Mouse (Mus musculus) urinary bladder, postnatal 4 days (tissue): ENCODE measurements around the gene Prkcq.

ENCODE experiments used
- DNase-seq, 2 experiments: peaks; one replicate each; pipeline ENCODE4 v3.0.0; 2021 to 2022; ENCODE audit warnings: low spot score in 2 of 2

Gene Prkcq

DNA sequence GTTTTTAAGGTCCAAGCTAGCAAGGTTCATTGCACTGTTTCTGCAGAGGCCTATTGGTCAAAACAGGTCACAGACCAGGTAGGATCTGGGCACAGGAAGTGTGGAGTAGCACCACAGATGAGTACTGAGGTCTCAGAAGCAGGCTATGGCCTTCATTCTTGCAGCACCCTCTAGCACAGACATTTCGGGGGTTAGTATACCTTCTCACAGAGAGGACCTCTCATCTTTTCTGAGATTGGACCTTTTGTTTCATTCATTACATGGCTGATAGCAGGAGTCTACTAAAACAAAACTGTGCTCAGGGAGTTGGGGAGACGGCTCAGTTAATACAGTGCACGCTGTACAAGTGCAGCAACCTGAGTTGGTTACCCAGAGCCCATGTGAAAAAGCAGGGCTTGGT lies 14.7 kb downstream of the Prkcq start:
- DNase-seq = no peak

DNA sequence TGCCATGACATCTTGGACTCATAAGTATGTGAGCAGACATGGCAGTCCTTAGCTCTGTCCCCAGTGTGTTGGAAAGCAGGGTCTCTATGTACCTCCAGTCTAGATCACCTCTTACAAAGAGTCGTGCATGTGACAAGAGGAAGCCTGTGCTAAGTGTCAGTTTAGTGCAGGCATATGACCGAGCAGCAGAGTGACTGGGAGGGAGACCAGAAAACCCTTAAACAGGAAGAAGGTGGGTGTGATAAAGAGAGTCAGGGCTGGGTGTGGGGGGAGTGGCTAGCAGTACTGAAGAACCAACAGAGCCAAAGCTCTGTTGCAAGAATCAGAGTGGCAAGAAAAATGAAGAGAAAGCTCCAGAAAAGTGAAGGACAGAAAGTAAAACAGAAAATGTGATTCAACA lies 15.3 kb downstream of the Prkcq start:
- no peak for DNase-seq

DNA sequence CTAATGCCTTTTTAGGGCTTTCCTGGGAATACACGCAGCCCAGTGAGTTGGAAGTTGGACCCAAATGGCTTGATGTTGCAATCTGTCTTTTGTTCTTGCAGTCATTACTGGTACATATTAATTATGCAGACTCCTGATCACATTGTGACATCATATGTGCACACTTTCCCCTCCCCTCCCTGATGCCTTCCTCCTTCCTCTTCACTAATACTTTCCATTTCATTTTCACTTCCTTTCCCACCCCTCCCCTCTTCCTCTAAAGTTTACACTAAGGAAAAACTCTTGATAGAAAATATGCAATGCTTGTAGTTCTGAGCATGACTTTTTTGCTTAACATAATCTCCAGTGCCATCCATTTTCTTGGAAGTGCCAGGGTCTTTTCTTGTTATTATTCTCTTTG lies 16.4 kb downstream of the Prkcq start:
- DNase-seq = no peak

DNA sequence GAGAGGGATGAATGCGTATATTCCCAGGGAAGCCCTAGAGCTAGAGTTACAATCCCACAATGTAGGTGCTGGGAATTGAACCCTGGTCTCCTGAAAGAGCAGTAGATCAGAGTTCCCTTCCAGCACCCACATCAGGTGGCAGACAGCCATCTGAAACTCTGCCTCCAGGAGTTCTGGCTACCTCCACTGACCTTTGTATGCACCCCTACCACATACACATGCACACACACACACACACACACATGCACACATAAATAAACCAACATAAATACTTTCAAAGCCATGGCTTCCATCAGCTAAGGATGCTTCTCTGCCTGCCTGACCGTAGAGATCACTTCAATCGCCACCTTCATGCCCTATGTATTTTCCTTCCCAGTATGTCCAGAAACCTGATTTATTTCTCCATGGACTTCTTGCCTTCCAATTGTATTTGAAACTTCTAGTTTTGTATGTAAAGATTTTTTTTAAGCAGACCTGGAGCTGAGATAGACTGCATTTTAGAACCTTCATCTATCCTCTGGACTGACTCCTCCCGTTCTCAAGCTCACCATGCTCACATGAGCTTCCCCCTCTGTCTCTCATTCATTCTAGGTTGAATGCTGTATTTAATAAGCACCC lies 17.4 kb downstream of the Prkcq start:
- no peak for DNase-seq

DNA sequence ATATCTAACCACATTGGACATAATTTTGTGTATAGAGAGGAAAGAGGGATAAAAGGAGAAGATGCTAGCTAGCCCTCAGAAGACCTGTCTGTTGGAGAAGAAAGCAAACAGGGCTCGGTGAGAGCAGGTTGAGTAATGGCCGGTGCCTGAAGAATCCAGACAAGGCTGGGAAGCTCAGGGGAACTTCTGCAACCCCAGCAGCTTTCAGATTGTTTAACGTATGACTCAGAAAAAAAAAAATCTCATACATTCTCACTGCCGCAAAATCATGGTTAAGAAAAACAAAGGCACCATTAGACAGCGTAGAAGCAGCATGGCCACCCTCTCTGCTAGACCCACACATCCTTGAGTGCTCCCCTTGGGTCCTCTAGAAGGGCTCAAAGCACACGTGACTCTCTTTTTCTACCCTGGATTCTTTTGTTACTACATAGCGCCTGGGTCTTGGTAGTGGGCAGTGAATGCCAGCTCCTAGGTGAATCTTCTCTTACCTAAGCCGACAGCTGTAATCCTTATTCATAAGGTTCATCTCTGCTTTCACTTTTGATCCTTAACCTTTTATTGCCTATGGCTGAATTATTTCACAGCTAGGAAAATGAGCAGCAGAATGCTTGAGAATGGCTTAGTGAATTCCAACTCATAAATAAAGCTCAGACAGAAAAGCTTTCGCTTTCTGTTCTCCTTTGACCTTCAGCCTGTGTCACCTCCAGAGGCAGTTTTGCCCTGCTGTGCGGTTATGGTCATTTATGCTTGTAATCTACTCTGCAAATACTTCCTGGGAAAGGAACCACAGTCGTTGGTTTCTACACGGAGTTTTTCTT lies 20.6 kb downstream of the Prkcq start:
- DNase-seq = no peak

DNA sequence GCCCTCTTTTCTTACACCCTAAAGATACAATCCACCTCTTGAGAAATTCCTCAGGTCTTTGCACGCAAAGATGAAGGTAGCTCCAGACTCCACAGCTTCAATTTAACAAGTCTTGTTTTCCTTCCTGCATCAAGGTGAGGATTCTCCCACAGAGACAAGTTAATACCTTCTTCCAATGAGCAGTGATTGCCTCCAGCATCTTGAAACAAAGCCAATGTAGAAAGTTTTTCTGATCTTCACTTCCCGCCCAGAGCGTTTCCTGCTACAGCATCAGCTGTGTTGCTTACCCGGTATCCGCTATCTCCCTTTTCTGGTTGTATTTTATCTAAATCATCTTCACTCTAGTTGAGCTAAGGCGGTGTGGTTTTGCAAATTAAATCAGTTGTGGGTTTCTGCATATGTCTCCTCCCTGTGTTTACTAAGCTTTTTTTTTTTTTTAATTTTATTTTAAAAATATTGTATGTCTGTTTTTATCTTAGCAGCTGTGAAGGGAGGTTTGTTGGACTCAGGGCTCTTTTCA lies 21.3 kb downstream of the Prkcq start:
- no peak for DNase-seq

DNA sequence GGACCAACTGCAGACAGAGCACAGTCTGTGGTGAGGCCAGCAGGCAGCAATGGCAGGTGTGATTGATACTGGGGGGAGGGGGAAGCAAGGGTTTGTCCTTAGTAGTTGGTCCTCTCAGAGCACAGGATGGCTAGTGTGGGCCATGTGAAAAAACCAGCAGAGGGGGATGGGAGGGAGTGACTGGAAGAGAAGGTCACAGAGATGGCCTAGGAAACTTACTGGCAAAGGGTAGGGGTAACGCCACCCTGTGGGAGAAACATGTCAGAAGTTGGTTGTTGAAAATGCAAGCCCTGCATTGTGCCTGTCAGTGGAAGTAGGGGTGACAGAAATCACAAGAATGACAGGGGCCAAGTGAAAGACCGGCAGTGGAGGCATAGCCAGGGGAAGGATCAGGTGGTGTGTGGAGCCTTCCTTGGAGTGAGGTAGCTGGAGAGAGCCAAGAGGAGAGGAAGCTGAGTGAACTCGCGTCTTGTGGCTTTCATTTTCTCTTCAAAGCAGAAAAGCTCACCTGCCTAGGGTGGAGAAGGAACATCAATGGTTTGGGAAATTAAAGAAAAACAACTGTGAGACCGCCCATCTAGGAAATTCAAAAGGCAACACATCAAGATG lies 22.9 kb downstream of the Prkcq start:
- DNase-seq = no peak

DNA sequence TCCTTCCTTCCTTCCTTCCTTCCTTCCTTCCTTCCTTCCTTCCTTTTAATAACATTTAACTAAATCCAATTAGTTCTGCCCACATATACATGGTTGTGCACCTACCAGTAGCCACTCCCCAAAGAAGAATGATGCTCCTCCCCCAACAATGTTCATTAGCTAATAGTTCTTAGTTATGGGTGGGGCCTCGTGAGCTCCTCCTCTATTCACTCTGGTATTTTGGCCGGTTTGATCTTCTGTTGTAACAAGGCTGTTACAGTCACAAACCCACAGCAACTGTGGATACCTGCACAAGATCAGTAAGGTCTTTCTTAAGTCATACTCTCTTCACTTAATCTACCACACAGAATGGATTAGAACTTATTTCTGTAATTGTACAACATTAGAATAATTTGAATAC lies 24.2 kb downstream of the Prkcq start:
- DNase-seq = no peak

DNA sequence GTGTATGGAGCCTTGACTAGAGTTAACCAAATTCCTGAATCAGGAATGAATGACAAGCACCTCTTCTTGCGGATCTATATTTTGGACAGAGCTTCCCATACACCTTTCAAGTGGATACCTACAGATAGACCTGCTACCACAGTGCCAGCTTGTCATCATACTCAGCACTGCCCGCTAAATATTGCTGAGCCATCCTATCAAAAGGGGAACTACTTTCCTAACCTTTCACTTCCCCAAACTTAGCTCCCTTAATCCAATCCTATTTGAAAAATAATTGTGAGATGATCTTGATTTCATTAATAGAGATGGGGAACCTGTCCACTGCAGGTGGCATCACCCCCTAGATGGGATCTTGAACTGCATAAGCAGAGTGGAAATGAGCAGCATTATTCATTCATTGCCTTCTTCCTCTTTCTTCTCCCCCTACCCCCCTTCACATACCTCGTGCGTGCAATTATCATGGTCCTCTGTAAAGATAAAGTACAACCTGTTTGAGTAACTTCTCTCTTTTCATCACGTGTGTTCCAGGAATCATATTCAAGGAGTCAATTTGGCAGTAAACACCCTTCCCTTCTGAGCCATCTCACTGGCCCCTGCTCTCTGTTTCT lies 25.1 kb downstream of the Prkcq start:
- DNase-seq = no peak

DNA sequence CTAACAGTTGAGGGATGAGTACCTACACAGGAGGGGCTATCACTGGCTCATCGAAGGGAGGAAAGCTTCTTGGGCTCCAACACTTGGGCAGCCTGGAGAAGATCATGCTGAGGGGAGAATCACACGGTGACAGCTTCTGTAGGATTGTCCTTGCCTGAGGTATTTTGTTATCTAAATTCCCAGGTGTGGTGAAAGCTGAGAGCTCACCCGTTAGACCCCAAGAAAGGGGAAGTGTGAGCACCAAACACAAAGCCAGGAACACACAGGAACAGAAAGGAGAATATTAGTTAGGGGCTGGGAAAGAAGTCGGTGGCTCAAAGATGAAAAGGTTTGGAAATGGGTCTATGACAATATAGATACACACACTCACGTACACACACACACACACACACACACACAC lies 27.7 kb downstream of the Prkcq start:
- DNase-seq = no peak

DNA sequence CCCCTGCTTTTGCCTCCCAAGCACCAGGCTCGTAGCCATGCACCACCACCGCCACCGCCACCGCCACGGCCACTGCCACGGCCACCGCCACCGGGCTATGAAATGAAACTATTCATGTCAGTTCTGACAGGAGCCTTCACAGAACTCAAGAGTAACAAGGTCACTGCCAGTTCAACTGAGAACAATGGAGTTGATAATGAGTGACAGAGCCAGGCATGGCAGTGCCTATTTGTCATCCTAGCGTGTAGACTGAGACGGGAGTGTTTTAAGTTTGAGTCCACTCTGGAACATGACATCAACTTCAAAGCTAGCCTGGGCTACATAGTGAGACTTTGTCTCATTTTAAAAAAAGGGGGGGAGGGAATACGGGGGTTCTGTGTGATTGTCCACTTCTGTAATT lies 30.9 kb downstream of the Prkcq start:
- DNase-seq = no peak

DNA sequence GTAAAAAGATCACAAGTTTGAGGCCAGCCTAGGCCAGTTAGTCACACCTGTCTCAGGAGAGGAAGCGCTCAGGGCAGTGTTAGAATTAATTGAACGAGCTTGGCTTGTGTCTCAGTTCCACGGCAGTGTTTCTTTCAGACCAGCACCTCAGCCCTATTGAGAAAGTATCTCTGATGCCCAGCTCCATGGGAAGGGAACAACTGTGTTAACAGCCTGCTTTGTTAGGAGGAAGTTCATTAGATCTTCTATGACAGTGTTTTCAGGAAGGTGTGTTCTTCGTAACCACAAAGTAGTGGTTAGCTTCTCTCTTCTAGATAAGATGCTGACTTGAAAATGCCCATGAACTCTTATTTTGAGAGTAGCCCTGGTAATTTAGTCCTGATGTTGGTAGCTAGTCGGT lies 31.4 kb downstream of the Prkcq start:
- DNase-seq = no peak

DNA sequence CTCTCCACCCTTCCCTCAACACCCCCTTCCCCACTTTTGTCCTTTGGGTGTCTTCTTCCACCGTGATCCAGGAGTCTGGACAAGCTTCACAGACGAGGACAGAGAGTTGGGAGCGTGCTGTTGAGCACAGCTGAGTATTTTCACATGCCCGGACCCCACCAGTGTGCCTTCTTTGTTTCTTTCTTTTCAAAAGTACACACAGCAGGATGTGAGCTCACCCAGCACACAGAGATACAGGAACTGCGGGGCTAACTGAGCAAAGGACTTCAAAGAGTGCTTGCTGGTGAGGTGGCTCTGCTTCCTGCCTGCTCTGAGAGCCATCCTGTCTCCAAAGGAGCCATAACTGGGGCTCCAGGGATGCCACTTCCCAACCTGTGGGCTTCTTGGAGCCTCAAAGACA lies 32.3 kb downstream of the Prkcq start:
- DNase-seq = no peak

DNA sequence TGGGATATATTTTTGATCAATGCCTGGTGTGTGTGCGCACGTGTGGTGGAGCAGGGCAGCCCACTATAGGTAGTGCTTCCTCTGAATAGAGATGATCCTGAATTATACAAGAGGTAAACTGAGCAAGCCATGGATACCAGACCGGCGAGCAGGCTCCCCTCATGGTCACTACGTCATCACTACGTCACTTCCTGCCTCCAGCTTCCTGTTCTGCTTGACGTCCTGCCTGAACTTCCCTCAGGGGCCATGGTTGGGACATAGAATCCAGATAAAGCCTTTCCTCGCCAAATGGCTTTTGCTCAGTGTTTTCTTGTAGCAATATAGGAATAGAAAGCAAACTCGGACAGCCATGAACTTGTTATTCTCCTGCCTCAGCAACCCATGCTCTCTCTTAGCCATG lies 33.1 kb downstream of the Prkcq start:
- DNase-seq = no peak

DNA sequence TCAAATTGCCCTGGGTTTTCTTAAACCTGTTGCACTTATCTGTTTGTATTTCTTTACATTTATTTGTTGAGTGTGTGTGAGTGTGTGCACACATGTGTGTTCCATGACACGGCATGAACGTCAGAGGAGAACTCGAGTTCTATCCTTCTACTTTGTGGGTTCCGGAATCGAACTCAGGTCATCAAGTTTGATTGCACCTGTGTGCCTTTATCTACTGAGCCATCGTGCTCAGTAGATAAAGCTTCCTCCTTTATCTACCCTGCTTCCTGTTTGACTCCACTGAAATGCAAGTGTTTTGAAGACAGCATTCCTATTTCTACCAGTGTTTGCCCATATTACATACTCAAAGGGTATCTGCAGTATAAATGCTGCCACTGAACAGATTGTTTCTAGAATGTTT lies 33.8 kb downstream of the Prkcq start:
- DNase-seq = no peak

DNA sequence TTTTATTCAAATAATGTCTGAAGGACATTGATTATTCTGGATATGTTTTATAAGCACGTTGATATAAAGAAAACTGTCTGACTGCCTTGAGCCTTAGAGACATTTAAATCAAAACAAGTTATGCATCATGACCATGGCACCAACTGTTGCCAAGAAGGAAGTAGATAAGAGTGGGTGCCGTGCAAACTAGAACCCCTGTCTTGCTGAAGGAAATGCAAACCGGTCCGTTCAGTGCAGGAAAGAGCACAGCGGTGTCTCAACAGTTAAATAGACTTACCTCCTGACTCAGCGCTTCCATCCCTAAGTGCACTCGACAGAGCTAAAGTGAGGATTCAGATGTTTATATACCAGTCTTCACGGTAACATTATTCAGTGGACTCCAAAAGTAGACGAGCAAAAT lies 36.4 kb downstream of the Prkcq start:
- DNase-seq = no peak

DNA sequence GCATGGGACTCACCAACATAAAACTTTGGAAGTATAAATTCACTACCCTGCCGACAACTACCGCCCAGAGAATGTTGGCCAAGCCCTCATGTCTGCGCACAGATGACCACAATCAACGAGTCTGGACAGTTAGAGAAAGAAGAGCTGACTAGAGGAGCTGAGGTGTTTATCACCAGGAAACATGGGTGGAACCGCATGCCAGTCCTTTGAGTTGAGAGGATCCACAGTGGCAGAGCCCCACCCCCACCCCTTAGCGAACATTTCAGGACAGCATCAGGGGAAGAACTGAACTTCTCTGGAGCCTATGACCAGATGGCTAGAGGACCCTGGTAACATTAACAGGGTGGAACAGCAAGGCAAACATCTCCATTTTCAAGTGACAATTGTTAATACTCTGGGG lies 37.4 kb downstream of the Prkcq start:
- no peak for DNase-seq

DNA sequence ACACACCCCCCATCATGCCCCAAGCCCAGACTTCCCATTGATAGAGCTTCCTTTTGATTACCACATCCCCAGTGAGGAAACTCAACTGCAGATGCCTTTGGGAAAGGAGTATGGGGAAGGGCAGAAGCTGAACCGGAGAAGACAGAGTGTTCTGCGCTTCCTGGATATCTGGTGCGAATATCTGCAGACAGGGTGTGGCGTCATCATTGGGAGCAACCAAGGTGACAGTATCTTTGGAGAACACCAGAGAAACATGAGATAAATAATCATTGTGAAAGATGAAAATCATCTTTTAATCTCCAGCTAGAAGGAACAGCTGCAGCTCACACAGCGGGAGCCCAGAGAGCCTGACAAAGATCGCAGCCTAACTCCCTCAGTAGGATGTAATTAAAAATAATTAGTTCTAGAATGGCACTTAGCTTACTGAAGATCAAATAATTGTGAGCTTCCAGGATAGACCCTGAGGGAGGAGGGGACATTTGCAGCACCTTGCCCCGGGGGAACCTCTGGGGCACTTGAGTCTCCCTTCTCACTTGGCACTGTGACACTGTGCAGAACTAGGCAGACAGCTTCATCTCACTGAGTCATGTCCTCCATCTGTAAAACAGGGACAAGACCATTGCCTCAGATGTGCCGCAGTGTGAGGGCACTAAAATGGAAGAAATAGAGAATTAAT lies 38.5 kb downstream of the Prkcq start:
- DNase-seq = no peak

DNA sequence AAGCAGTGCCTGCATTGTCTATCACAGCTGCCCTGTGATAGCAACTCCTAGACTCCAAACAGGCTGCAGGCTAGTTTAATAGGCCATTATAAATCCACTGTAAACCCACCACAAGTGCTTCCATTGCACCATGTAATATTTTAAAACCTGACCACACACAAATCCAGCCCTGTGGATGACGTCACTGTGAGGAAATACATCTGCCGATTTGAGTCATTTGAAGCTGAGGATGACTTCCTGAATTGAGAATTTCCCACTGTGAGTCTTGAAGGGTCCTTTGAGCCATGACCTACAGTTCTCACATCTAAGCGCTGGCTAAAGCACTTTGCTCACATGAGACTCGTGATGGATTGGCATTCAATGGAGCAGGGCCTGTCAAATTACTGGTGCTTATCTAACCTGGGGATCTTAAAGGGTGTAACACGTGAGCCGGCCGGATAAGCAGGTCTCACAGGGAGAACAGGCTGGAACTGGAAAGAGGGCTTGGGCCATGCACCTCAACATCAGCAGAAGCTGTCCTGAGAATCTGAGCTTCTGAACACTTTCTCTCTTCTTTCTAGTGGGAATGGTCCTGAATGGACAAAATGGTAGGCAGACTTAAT lies 40.2 kb downstream of the Prkcq start:
- no peak for DNase-seq

DNA sequence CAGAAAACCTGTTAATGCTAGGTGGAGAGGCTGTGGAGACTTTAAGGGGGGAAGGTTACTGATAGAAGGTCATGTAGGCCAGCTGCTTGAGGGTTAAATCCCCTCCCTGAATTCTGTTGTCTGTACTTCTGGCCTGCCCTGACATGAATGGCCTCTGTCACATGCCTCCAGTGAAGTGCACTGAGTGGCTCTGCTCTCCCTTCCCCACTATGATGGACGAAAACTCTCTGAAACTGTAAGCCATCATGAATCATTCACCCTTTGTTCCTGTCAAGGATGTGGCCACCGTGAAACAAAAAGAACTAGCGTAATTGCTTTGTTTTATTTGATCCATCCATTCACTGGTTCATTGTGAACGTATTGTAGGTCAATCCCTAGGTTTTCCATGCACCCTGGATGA lies 44.5 kb downstream of the Prkcq start:
- no peak for DNase-seq

DNA sequence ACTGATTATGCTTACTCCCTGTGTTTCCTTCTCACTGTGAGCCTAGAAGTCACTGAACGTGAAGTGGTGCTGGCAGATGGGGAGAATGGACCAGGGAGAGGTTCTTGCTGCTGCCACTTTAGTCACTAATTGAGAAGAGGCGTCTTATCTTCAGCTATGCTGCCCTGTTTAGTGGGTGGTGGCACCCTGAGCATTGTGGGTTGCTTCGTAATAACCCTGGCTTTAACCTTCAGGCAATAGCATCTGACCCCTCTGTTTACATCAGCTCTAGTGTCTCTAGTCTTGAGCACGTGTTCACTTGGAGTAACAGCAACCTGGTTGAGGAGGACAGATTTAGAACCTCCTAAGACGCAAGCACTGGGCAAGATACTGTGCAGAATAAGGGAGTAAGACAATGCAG lies 44.9 kb downstream of the Prkcq start:
- DNase-seq = no peak

DNA sequence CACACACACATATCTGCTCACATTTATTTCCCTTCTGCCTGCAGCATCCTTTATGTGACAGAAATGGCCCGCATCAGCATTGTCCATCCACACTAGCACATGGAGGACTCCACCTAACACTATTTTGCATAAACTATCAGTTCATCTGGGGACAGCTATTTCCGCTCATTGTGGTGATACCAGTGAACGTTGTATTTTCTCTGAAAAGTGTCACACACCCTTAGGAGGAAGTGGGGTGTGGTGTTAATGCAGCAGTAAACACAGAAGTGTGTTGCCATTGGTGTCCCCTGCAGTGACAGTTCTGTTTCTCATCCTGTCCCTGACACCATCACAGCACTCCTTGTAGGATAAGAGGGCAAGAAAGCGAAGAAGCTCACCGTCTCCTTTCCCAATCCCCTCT lies 46.2 kb downstream of the Prkcq start:
- no peak for DNase-seq
